Mouse (Mus musculus) spleen, postnatal 14 days (tissue): Measurements from ENCODE around the gene Srp68.

Source experiments
- DNase-seq, 2 experiments: peaks; one replicate each; pipeline ENCODE4 v3.0.0; 2021 to 2022; ENCODE audit warnings: low spot score in 2 of 2

The Srp68 gene

GRCm38 (mm10) chr11:116274045-116274666 lies at the start of gene Srp68:
TSS of gene Srp68 (minus strand) at chr11:116274217.
- peak; percentile 84 to 89 for DNase-seq

- peak; percentile 78 to 91 for DNase-seq
Observed at GRCm38 (mm10) chr11:116318719-116319659, 45.0 kb upstream of the Srp68 start.

GRCm38 (mm10) chr11:116312359-116312758 lies 38.3 kb upstream of the Srp68 start:
- no peak for DNase-seq

GRCm38 (mm10) chr11:116311169-116311568 lies 37.2 kb upstream of the Srp68 start:
- no peak for DNase-seq

GRCm38 (mm10) chr11:116309601-116310000 lies 35.6 kb upstream of the Srp68 start:
- no peak for DNase-seq

GRCm38 (mm10) chr11:116307762-116308531 lies 33.9 kb upstream of the Srp68 start:
- no peak for DNase-seq

GRCm38 (mm10) chr11:116307019-116307725 lies 33.2 kb upstream of the Srp68 start, which contains the start of gene Exoc7:
TSS of gene Exoc7 (minus strand) at chr11:116307233.
- no peak for DNase-seq

GRCm38 (mm10) chr11:116306126-116306982 lies 32.3 kb upstream of the Srp68 start:
- peak; percentile 88 to 92 for DNase-seq

- DNase-seq, result no peak
Observed at GRCm38 (mm10) chr11:116305423-116305822, 31.4 kb upstream of the Srp68 start.

- DNase-seq, result no peak
Observed at GRCm38 (mm10) chr11:116298621-116299020, 24.6 kb upstream of the Srp68 start.

- no peak for DNase-seq
Observed at GRCm38 (mm10) chr11:116298221-116298620, 24.2 kb upstream of the Srp68 start.

- DNase-seq, result no peak
Observed at GRCm38 (mm10) chr11:116297017-116297416, 23.0 kb upstream of the Srp68 start.

- DNase-seq, result no peak
Observed at GRCm38 (mm10) chr11:116296191-116296734, 22.2 kb upstream of the Srp68 start.

- no peak for DNase-seq
Observed at GRCm38 (mm10) chr11:116294319-116294718, 20.3 kb upstream of the Srp68 start.

GRCm38 (mm10) chr11:116293538-116294137 lies 19.6 kb upstream of the Srp68 start:
- DNase-seq, result no peak

GRCm38 (mm10) chr11:116292401-116292800 lies 18.4 kb upstream of the Srp68 start:
- DNase-seq, result no peak

- no peak for DNase-seq
Observed at GRCm38 (mm10) chr11:116290556-116290955, 16.5 kb upstream of the Srp68 start.

GRCm38 (mm10) chr11:116287351-116287750 lies 13.3 kb upstream of the Srp68 start:
- DNase-seq, result no peak

- no peak for DNase-seq
Observed at GRCm38 (mm10) chr11:116285770-116286191, 11.8 kb upstream of the Srp68 start.

GRCm38 (mm10) chr11:116283982-116284381 lies 10.0 kb upstream of the Srp68 start:
- DNase-seq, result no peak
